Mouse (Mus musculus) layer of hippocampus, adult 2 months (tissue): ENCODE results near the gene Pla2g4a. TPM values are rescaled to one million over a fixed set of nuclear protein-coding genes. Genes with fewer than 3 reads are reported as not detected.

Experiments
- DNase-seq, 2 experiments: peaks; one replicate each; pipeline ENCODE4 v3.0.0; 2022; ENCODE audit warnings: low spot score in 2 of 2
- H3K27ac ChIP-seq: fragments of 200-600 bp; 2 replicates; pipeline ENCODE4 v1.8.1; 2022
- H3K4me3 ChIP-seq: fragments of 200-600 bp; 2 replicates; pipeline ENCODE4 v1.8.1; 2022; ENCODE audit warnings: mild to moderate bottlenecking
- CTCF ChIP-seq: fragments of 200-600 bp; conservative IDR thresholded peaks from 2 replicates; pipeline ENCODE4 v1.8.1; 2022; ENCODE audit warnings: antibody characterized with exemption, mild to moderate bottlenecking, moderate library complexity
- total RNA-seq, 2 experiments: library from RNA; stranded (reverse); gene quantifications; 2 replicates each; pipeline ENCODE4 v1.2.3; 2021

Gene Pla2g4a
- total RNA-seq, 2 experiments from 2014 or later: 1.5 to 1.6 TPM

DNA sequence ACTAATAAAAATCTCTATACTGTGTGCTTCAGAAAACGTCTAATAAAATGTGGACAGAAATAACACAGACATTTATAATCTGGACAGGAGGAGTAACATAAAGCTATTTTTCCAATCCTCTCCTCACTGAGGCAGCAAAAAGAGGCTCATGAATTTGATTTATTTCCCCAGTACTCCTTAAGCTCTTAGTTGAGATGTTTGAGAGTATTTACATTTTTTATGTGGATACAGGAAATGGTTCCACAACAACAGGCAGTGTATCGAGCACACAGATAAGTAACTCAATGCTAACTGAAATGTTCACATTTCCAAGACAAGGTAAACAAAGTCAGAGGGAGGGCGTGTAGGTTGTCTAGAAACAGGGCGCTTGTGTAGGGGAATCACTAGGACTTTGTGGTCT lies 48.1 kb downstream of the Pla2g4a start:
- no peak for TF ChIP-seq CTCF
- Histone ChIP-seq H3K4me3 (no peak overlapping the region), H3K27ac (no peak overlapping the region)
- DNase-seq: no peak

DNA sequence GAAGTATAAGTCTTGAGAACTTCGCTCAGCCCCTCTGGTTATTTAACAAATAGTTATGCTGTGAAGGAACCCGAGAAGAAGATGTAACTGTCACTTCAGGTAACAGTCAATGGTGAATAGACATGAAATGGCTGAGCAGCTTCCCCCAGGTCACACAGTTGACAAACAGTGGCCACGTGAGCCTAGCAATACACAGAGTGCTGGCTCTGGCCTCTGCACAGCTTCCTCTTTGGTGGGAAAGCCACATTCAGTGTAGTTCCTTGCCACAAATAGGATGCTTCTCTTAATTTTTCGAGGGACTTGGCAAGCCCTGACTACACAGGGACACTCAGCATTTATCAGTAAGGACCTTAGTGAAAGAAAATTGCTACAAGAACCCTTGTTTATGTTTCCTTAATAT lies 50.0 kb downstream of the Pla2g4a start:
- no peak for DNase-seq
- Histone ChIP-seq H3K4me3 (no peak overlapping the region), H3K27ac (no peak overlapping the region)
- TF ChIP-seq CTCF: no peak

DNA sequence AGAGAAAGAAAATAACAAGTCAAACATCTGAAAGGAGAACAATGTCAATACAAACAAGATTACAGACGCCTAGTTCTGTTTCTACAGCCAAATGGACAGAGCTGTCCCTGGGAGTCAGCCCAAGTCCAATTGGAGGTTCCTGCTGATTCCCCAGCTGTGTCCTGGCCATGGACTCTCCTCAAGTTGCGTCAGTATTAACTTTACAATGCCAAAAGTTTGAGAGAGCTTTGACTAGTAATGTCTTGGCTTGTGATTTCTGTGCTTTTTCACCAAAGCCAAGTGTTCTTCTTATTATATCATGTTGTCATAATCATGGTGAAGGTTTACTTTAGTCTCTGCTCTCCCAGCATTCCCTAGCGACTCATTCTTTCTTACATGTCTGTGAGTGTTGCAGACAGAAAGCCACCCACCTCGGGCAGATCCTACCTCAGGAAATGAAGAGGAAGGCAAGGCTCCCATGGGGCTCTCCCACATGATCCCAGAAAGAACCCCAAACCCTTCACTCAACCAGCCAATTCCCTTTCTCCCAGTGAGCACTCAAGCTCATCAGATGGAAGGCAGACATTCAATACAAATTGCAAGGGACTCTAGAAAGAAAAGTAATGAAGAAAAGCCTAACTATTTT lies 63.0 kb downstream of the Pla2g4a start:
- no peak overlapping the region for H3K4me3 ChIP-seq
- no peak overlapping the region for H3K27ac ChIP-seq
- TF ChIP-seq CTCF: no peak
- DNase-seq: no peak

DNA sequence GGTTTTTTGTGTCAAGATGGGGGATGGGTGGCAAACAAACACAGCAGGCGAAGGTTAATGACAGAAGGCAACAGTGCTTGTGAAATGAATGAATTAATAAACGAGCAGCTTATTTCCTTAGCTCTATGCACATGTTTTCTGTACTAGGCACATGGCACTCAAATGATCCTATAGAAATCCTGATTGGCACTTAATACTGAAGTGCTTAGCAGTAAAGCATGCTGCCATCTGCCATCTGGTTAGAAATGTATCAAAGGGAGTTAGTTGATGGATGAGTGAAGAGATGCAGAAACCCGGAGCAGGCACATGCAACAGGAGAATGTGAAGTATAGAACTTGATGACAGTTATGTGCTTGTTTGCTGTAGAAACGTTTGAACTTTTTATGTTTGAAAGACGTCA lies 64.5 kb downstream of the Pla2g4a start:
- H3K4me3 ChIP-seq: no peak overlapping the region
- no peak for TF ChIP-seq CTCF
- no peak overlapping the region for H3K27ac ChIP-seq
- no peak for DNase-seq

DNA sequence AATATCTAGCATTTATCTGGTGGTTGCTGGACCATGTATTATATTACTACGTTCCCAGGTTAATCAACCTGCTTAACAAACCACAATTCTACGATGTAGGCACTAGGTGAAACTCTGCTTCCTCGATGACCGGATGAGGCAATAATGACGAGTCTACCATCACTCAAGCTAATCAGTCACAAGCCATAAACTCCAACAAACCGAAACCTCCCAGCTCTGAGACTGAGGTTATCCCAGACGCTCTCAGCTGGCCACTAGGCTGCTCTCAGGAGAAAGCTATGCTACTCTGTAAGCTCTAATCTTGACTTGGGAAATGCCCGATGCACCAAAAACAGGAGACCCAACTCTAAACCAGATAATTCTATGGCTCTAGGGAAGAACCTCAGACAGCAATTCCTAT lies 66.2 kb downstream of the Pla2g4a start:
- no peak for TF ChIP-seq CTCF
- Histone ChIP-seq H3K4me3 (no peak overlapping the region), H3K27ac (no peak overlapping the region)
- no peak for DNase-seq

DNA sequence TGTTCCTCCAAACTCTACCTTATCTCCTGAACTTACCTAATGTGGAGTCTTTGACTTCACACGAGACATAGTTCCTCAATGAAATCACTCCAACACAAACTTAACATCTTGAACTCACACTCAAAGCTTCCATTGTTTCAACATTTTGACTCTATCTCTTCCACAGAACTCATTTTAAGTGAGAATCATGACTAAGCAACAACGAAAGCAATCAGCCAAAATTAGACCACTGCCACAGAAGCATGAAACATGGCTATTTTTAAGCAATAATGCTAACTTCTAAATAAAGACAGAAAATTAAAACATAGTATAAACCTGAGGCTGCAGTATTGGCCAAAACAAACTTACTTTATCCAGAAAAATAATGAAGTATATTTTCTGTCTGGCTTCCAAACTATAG lies 67.2 kb downstream of the Pla2g4a start:
- H3K27ac ChIP-seq: no peak overlapping the region
- no peak for DNase-seq
- no peak overlapping the region for H3K4me3 ChIP-seq
- TF ChIP-seq CTCF: no peak

DNA sequence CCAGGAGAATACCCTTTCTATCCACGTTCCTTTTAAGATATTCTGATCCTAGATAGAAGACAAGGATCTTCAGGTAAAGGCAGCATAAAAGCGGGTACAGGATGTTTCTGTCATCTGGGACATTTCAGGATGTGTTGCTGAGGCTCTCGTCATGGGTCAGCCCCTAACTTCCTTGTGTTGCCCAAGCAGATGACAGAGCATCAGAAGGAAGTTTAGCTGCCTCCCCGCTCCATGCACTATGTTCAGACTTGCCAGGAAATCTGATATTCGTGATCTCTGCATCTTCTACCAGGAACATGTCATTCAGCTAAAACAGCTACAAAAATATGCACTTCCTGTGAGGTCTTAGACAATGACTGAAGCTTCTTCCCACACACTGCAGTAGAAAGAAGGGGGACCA lies 70.0 kb downstream of the Pla2g4a start:
- no peak for TF ChIP-seq CTCF
- Histone ChIP-seq H3K27ac (no peak overlapping the region), H3K4me3 (no peak overlapping the region)
- DNase-seq: no peak

DNA sequence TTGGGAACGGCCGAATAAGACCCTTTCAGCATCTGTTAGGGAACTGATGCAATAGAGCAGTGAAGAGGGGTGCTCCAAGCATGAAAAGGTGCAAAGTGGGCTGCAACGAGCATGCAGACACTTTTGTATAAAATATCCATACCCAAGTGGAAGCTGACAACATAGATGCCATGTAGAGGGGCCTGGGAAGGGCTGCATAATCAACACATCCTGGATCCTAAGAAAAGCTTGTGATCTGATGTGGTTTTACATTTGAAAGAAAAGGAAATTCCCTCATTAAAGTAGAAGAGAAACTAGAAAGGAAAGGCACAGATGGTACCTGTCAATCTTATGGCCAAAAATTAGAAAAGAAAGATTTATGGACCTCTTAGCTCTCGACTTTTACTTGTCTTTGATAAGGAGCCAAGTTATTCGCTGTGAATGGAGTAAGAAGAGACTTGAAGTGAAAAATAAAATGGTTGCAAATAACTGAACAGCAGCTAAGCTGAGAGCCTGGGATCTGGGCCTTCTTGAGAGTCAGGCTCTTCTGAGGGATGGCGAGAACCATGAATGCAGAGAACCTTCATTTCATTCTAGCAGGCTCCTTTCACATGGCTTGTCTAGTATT lies 78.6 kb downstream of the Pla2g4a start:
- no peak for TF ChIP-seq CTCF
- Histone ChIP-seq H3K27ac (peak overlapping the region; percentile 33; the same call in 1 of the 2 replicates), H3K4me3 (no peak overlapping the region)
- DNase-seq: no peak

DNA sequence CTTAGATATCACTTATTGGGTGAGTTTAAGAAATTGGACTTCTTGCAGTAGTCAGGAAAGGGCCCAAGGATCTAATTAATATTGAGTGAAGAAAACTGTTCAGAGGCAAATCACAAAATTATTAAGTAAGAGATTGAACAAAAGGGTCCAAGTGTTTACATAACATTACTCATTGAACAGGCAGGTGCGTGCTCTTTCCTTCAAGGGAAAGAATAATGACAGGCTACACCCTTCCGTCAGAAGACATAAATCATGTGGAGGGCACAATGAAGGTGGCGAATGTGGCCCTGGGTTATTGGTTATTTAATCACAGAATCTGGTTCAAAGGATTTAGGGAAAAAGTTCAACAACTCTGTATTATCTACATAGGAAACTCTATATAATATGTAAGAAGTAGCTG lies 82.9 kb downstream of the Pla2g4a start:
- DNase-seq: no peak
- TF ChIP-seq CTCF: no peak
- no peak overlapping the region for H3K27ac ChIP-seq
- H3K4me3 ChIP-seq: no peak overlapping the region

DNA sequence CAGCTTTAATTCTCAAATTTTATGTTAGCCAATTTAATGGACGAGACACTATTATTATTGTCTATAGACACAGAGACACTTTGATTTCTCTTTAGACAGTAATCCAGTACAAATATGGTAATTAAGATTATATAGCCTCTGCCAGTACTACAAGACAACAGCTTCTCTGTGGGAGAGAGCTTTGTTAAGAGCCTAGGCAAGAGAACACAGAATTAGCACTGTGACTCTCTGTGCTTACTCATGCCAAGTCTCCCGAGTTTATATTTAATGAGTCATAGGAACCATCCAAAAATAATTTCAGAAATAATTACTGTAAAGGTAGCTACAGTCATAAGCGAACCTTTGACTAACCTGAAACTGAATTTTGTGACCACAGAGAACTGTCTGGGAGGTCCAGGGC lies 84.6 kb downstream of the Pla2g4a start:
- H3K27ac ChIP-seq: peak overlapping the region; percentile 72
- DNase-seq: no peak
- TF ChIP-seq CTCF: no peak
- H3K4me3 ChIP-seq: no peak overlapping the region

DNA sequence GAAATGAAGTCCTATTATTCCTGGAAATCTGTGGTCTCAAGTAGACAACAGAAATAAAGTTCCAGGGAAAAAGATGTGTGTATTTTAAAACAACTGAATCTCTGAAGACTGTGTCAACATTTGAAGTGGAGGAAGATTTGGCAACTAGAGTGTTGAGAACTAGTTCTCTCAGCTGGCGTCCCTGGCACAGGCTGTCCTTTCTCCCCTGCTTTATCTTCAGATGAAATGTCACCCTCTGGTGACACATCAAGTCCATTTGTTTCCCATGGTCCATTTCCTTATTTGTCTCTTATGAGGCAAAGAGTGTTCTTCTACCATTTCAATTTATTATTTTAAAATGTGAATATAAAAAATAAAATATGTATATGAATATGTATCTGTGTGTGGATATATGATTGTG lies 89.5 kb downstream of the Pla2g4a start:
- Histone ChIP-seq H3K4me3 (no peak overlapping the region), H3K27ac (peak overlapping the region; percentile 66)
- no peak for DNase-seq
- no peak for TF ChIP-seq CTCF

DNA sequence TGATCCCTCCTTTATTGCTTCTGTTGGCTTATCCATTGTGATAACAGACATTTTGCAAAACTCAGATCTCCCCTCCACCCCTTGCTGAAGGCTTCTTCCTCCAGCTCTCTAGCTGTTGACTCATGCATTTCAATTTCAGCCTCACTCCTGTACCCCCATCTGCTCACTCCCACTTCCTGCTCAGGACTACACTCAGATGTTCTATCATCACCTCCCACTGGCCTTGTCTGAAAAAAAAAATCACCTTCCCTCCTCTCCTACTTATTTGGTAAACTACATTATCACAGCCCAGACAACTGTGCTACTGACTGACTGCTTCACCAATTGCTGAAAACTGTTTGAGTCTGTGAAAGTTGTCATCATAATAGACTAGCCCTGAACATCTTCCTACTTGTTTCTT lies 93.8 kb downstream of the Pla2g4a start:
- H3K4me3 ChIP-seq: no peak overlapping the region
- DNase-seq: peak; percentile 38 to 71
- no peak for TF ChIP-seq CTCF
- peak overlapping the region; percentile 95 for H3K27ac ChIP-seq

DNA sequence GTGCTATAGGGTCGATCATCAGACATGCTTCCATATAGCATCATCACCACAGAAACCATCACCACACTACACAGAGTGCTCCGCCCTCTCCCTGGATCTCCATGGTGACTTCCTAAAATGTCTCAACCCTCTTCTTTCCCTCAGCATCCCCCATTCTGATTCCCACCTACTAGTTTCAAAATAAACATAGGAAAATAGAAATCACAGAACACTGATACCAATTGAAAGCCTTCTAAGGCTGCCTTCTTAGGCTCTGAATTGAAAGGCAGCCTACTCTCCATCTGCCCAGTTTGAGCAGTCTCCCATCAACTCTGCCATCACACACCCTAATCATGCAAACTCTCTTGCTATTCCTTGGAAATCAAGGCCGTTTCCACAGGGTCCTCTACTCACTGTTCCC lies 94.9 kb downstream of the Pla2g4a start:
- TF ChIP-seq CTCF: no peak
- no peak overlapping the region for H3K4me3 ChIP-seq
- peak overlapping the region; percentile 95 for H3K27ac ChIP-seq
- peak in 1 of 2 experiments; percentile 62 for DNase-seq

DNA sequence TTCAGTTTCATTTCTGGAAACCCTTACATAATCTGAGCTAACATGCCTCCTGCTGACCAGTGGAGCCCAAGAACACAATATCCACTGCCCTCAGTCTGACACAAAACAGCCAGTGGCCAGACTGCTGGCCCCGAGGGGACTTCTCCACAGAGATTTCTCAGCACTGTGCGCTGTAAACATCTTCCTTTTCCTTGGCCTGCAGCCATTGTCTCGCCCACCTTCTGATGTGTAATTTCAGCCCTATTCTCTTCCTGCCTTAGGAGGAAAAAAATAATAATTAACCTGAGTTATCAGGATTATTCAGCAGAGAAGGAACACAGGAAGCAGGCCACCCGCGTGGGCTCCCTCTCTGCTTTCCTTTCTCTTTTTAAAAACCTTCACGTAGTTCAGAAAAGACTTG lies 98.3 kb downstream of the Pla2g4a start:
- DNase-seq: no peak
- Histone ChIP-seq H3K4me3 (peak overlapping the region; percentile 6; the same call in 1 of the 2 replicates), H3K27ac (peak overlapping the region; percentile 95)
- no peak for TF ChIP-seq CTCF
